Mouse (Mus musculus): ENCODE results near the gene Hivep1.

The Hivep1 gene

GRCm38 (mm10) chr13:42222401-42222800, 170.6 kb downstream of the Hivep1 start:
- no peak for DNase-seq (ENCODE audit: low read depth, low spot score)

GRCm38 (mm10) chr13:42228849-42229248, 177.0 kb downstream of the Hivep1 start:
- no peak for DNase-seq (ENCODE audit: low read depth, low spot score)

- no peak for DNase-seq (ENCODE audit: low read depth, low spot score)
Measured at GRCm38 (mm10) chr13:42233741-42234419, 182.1 kb downstream of the Hivep1 start.

GRCm38 (mm10) chr13:42238520-42238919, 186.7 kb downstream of the Hivep1 start:
- DNase-seq (ENCODE audit: low read depth, low spot score), result no peak

GRCm38 (mm10) chr13:42242131-42242530, 190.3 kb downstream of the Hivep1 start:
- DNase-seq (ENCODE audit: low read depth, low spot score), result no peak

Measured in skeletal muscle tissue, adult 2 months (tissue).